Mouse (Mus musculus): ENCODE data around the gene Vamp2. TPM values are rescaled to one million over a fixed set of nuclear protein-coding genes. Genes with fewer than 3 reads are reported as not detected.

Gene Vamp2
- polyA plus RNA-seq, 1 experiment = 44.0 TPM

- WGBS = 3% methylated on average over 9 of the region's 9 CpGs
- DNase-seq (ENCODE audit: low read depth, low spot score) = no peak
Observed at GRCm38 (mm10) chr11:69096360-69096986, 8.2 kb downstream of the Vamp2 start.

- no peak for DNase-seq (ENCODE audit: low read depth, low spot score)
- under 1% methylated on average over 29 of the region's 29 CpGs for WGBS
Observed at GRCm38 (mm10) chr11:69096987-69097900, 9.0 kb downstream of the Vamp2 start.

DNA sequence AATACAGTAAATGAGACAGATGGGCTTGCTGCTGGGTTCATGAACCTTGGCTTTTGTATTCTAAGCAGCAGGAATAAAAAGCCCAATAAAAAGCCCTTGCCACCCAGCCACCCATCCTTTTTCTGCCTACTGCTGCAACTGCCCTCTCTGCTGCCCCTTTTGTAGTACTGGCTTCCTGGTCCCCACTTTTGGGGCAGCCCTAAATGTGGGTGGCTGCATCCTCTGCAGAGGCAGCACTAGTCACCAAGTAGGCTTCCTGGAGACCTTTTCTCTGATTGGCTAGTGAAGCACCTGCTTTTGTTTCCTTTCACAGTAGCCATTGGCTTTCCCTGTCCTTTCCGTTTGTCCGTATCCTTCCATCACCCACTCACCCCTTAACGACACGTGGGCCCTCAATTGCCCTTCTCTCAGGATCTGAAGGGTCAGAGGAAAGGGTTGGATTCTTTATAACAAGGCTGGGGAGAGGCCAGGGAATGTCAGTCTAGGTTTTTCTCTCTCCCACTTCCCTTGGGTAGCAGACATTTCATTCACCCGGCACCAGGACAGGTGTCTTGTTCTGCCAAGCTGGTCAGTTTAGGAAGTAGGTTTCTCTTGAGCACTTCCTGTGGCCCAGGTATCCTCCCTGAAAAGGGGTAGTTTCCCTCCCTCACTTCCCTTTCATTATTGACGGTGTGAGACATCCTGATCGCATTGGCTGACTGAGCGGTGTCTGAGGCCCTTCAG is 9.9 kb downstream of the Vamp2 start:
- no peak for DNase-seq (ENCODE audit: low read depth, low spot score)
- WGBS = 13% methylated on average over 8 of the region's 8 CpGs

DNA sequence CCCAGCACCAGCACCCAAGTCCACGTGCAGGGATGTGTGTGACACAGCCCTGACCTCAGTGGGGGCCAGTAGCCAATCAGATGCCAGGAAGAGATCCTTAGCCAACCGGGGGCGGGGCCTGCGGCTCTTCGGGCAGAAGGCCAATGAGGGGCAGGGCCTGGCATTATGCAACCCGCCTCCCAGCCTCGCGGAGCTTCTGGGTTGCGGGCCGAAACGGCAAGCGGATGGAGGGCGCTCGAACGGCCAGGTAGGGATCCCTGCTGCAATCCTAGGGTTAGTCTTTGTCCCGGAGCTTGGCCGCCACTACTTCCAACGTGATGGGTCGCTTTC is 10.4 kb downstream of the Vamp2 start:
- DNase-seq (ENCODE audit: low read depth, low spot score) = no peak
- WGBS = under 1% methylated on average over 19 of the region's 19 CpGs

DNA sequence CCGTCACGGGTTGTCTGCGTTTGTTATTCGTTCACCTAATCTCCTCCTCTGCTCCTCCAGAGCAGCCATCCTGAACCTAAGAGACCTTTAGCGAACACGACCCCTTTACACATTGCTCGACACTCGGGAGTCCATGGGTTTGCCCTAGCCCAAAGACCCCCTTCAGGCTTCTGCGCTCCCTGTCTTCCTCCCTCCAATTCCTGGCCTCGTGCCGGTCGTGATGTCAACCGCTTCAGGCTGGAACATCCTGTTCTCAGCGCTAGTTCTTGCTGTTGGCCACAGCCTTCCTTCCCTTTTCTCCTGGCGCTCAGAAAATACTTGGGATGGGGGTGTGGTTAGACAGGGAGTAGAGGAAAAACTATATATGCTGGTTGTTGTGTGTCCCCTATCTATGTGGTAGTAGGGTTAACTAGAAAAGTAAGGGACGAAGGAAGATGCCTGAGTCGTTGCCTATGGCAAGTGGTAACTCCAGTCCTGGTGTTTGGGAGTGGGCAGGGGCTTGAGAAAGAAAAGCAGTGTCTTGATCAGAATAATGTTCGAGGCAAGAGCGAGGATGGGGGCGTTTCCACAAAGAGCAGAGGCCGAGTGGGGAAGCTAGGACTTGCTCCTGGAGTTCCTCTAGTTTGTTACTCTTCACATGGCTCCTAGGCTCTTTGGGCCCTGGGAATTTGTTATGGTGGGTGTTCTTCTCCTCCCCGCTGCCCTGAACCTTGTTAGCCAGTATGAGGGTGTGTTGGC is 11.1 kb downstream of the Vamp2 start:
- 2% methylated on average over 22 of the region's 22 CpGs for WGBS
- DNase-seq (ENCODE audit: low read depth, low spot score) = no peak

- WGBS = 1% methylated on average over 23 of the region's 23 CpGs
- no peak for DNase-seq (ENCODE audit: low read depth, low spot score)
Observed at GRCm38 (mm10) chr11:69099915-69100345, 11.6 kb downstream of the Vamp2 start.

DNA sequence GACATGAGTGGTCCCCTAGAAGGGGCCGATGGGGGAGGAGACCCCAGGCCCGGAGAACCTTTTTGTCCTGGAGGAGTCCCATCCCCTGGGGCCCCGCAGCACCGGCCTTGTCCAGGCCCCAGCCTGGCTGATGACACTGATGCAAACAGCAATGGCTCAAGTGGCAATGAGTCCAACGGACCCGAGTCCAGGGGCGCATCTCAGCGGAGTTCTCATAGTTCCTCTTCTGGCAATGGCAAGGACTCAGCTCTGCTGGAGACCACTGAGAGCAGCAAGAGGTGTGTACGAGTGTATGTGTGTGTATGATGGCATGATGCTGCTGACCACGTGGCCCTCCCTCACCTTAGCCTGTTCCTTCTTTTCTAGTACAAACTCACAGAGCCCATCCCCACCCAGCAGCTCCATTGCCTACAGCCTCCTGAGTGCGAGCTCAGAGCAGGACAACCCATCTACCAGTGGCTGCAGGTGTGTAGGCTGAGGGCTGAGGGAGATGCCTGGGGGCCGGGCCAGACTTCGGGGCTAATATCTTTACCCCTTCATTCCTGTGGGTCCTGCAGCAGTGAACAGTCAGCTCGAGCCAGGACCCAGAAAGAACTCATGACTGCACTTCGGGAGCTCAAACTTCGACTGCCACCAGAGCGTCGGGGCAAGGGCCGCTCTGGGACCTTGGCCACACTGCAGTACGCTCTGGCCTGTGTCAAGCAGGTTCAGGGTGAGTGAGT is 12.5 kb downstream of the Vamp2 start:
- 90% methylated on average over 20 of the region's 20 CpGs for WGBS
- DNase-seq (ENCODE audit: low read depth, low spot score) = no peak

DNA sequence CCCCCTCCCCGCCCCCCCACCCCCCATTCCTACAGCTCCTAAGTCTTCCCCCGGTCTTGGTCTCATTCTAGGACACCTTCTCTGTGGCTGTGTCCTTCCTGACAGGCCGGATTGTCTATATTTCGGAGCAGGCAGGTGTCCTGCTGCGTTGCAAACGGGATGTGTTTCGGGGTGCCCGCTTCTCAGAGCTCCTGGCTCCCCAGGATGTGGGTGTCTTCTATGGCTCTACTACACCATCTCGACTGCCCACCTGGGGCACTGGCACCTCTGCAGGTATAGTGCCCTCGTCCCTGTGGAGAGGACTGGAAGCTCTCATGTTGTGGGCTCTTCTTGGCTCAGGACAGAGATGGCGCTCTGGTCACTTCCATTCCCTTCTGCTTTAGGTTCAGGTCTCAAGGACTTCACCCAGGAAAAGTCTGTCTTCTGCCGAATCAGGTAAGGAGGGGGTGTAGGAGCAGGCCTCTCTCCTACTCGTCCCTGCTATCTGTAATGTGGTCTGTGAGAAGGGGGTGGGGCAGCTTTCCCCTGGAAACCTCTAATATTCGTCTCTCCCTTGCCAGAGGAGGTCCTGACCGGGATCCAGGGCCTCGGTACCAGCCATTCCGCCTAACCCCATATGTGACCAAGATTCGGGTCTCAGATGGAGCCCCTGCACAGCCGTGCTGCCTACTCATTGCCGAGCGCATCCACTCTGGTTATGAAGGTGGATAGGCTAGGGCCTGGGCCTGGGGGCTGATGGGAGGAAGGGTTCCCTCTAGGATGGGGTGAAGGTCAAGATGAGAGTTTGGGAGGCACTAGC is 13.5 kb downstream of the Vamp2 start:
- DNase-seq (ENCODE audit: low read depth, low spot score) = no peak
- WGBS = 90% methylated on average over 21 of the region's 21 CpGs

DNA sequence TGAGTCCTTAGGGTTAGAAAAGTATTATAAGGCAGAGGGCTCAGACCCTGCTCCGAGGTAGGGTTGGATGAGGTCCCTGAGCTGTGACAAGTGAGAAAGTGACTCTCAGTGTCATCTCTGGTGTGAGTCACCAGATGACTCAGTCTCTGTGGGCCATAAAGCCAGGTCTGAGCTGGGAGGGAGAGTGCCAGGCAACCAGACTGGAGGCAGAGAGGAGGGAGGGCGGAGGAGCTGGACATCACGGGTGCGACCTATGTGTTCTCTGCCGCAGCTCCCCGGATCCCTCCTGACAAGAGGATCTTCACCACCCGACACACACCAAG is 14.1 kb downstream of the Vamp2 start:
- no peak for DNase-seq (ENCODE audit: low read depth, low spot score)
- 71% methylated on average over 7 of the region's 7 CpGs for WGBS

DNA sequence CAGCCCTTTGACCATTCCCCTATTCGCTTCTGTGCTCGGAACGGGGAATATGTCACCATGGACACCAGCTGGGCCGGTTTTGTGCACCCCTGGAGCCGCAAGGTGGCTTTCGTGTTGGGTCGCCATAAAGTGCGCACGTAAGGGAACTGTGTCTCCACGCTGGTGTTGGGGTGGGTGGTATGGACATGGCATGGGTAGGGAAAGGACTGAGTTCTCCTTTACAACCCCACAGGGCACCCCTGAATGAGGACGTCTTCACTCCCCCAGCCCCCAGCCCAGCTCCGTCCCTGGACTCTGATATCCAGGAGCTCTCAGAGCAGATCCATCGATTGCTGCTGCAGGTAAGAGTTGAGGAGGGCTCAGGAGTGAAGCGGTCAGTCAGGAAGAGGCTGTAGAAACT is 14.8 kb downstream of the Vamp2 start:
- 97% methylated on average over 14 of the region's 14 CpGs for WGBS
- no peak for DNase-seq (ENCODE audit: low read depth, low spot score)

DNA sequence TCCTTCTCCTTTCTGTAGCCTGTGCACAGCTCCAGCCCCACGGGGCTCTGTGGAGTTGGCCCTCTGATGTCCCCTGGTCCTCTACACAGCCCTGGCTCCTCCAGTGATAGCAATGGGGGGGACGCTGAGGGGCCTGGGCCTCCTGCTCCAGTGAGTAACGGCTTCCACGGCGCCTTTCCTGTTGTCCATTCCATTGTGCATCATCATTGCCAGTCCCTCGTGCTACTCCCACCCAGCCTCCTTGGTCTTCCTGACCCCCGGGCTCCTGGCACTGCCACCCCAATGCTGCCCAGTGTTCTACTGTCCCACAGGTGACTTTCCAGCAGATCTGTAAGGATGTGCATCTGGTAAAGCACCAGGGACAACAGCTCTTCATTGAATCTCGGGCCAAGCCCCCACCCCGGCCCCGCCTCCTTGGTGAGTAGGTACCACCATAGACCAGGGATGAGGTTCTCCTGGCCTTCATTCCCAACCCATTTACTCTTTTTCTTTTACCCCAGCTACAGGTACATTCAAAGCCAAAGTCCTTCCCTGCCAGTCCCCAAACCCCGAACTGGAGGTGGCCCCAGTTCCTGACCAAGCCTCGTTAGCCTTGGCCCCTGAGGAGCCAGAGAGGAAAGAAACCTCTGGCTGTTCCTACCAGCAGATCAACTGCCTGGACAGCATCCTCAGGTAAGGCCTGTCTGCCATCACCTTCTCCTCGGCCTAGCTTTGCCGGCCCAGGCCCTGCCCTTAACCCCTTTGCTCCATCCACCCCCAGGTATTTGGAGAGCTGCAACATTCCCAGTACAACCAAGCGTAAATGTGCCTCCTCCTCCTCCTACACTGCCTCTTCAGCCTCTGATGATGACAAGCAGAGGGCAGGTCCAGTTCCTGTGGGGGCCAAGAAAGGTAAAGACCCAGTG is 15.5 kb downstream of the Vamp2 start:
- WGBS = 92% methylated on average over 15 of the region's 15 CpGs
- DNase-seq (ENCODE audit: low read depth, low spot score) = no peak

DNA sequence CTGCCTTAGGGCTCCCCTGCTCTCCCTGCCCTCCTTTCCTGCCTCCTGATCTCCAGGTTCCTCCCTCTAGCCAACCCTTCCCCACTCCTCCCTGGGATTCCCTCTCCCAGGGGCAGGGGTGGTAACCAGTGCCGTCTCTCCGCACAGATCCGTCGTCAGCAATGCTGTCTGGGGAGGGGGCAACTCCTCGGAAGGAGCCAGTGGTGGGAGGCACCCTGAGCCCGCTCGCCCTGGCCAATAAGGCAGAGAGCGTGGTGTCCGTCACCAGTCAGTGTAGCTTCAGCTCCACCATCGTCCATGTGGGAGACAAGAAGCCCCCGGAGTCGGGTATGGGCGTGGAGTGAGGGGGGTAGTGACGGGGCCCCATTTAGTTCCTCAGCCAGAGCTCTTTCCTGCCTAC is 16.2 kb downstream of the Vamp2 start:
- no peak for DNase-seq (ENCODE audit: low read depth, low spot score)
- 93% methylated on average over 14 of the region's 14 CpGs for WGBS

DNA sequence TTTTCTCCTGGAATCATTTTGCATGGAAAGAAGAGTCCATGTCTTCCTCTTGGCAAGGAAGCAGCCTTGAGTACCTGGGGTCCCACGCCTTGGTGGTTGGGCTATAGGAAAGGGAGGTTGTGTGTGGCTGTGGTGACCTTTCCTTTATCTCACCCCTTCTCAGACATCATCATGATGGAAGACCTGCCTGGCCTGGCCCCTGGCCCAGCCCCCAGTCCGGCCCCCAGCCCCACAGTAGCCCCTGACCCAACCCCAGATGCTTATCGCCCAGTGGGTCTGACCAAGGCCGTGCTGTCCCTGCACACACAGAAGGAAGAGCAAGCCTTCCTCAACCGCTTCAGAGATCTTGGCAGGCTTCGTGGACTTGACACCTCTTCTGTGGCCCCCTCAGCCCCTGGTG is 16.9 kb downstream of the Vamp2 start:
- 84% methylated on average over 6 of the region's 6 CpGs for WGBS
- no peak for DNase-seq (ENCODE audit: low read depth, low spot score)

DNA sequence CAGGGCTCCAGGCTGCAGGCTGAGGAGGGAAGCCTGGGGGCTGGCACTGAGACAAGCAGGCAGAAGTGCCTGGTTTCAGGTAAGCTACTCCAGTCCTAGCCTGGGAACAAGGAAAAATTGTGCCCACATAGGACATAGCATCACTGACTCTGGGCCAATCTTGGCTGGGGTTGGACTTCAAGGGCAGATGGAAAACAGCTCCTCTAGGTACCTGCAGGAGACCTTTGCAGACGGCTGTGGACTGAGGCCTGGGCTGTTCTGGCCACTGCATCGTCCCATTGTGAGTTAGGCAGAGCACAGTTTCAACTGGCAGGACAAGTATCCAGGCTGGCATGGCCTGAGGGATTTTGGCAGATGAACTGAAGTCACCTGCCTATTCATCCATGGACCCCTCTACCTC is 17.5 kb downstream of the Vamp2 start:
- DNase-seq (ENCODE audit: low read depth, low spot score) = no peak
- 72% methylated on average over 2 of the region's 2 CpGs for WGBS

DNA sequence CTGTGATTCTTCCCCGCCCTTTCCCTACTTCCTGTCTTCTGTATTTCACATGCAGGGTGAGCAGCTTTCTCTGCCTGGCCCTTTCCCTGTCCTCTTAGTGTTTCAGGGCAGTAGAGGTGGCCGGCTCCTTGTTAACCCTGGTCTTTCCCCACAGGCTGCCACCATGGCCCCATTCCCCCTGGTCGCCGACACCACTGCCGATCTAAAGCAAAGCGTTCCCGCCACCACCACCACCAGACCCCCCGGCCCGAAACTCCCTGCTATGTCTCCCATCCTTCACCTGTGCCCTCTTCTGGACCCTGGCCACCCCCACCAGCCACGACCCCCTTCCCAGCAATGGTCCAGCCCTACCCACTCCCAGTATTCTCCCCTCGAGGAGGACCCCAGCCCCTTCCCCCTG is 18.0 kb downstream of the Vamp2 start:
- DNase-seq (ENCODE audit: low read depth, low spot score) = no peak
- 94% methylated on average over 11 of the region's 11 CpGs for WGBS

- no peak for DNase-seq (ENCODE audit: low read depth, low spot score)
- 91% methylated on average over 11 of the region's 11 CpGs for WGBS
Observed at GRCm38 (mm10) chr11:69106842-69107241, 18.6 kb downstream of the Vamp2 start.

DNA sequence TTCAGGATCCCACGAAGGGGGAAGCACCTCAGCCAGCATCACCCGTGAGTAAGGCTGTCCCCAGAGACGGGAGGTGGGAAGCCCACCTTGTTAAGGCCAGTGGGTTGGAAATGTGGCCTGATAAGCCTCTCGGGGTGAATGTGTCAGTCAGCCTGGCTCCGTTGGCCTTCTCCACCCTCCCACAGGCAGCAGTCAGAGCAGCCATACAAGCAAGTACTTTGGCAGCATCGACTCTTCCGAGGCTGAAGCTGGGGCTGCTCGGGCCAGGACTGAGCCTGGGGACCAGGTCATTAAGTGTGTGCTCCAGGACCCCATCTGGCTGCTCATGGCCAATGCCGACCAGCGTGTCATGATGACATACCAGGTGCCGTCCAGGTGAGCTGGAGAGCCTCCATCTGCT is 19.4 kb downstream of the Vamp2 start:
- DNase-seq (ENCODE audit: low read depth, low spot score) = no peak

GRCm38 (mm10) chr11:69108223-69108622 is 19.9 kb downstream of the Vamp2 start:
- no peak for DNase-seq (ENCODE audit: low read depth, low spot score)
- WGBS = 91% methylated on average over 9 of the region's 9 CpGs

More for the DNA sequence above, 19.4 kb downstream of the Vamp2 start:
- 91% methylated on average over 11 of the region's 11 CpGs for WGBS
